Mouse (Mus musculus) kidney, adult 2 months (tissue): ENCODE measurements around the gene Tmc6. TPM values are rescaled to one million over a fixed set of nuclear protein-coding genes. Genes with fewer than 3 reads are reported as not detected.

Experiments used
- DNase-seq: peaks from one replicate; pipeline ENCODE4 v3.0.0; 2021
- H3K27ac ChIP-seq: fragments of 200-500 bp; 2 replicates; pipeline ENCODE4 v1.5.1; 2012; ENCODE audit warnings: low read depth, low read length, control low read depth, inconsistent platforms; ENCODE audit not compliant: insufficient read depth
- H3K27me3 ChIP-seq: fragments of 200-500 bp; replicated peaks from 2 replicates; pipeline ENCODE4 v1.6.1; 2012; ENCODE audit warnings: mild to moderate bottlenecking, moderate library complexity, low read length, inconsistent platforms; ENCODE audit not compliant: control insufficient read depth, insufficient read depth
- H3K36me3 ChIP-seq: fragments of 200-500 bp; 2 replicates; pipeline ENCODE4 v1.6.1; 2012; ENCODE audit warnings: mild to moderate bottlenecking, moderate library complexity, low read length, inconsistent platforms; ENCODE audit not compliant: control insufficient read depth, insufficient read depth
- H3K4me1 ChIP-seq: fragments of 200-500 bp; 2 replicates; pipeline ENCODE4 v1.6.1; 2011; ENCODE audit warnings: low read length; ENCODE audit not compliant: control insufficient read depth, insufficient read depth
- H3K4me3 ChIP-seq: fragments of 200-500 bp; 2 replicates; pipeline ENCODE4 v1.5.1; 2011; ENCODE audit warnings: mild to moderate bottlenecking, low read depth, low read length, control low read depth; ENCODE audit not compliant: insufficient read depth
- CTCF ChIP-seq: fragments of 200-500 bp; conservative IDR thresholded peaks from 2 replicates; pipeline ENCODE4 v1.5.1; 2011; ENCODE audit warnings: low read depth, mild to moderate bottlenecking, control low read depth, low read length, moderate library complexity, mixed read lengths; ENCODE audit not compliant: insufficient read depth, insufficient read length
- POLR2A ChIP-seq: fragments of 200-500 bp; IDR thresholded peaks from one replicate; pipeline ENCODE4 v1.6.1; 2011; ENCODE audit warnings: low read depth, low read length, control low read depth
- WGBS: fragments of 180-500 bp; shearing (Covaris S2); methylation state at CpG from one replicate; pipeline ENCODE4 v1.1.7; 2018; 5-methylcytosine and 5-hydroxymethylcytosine counted together
- polyA plus RNA-seq: library from polyadenylated mRNA; depleted of rRNA; stranded (reverse); fragments of >200 nt; gene quantifications from 2 replicates; pipeline ENCODE4 v1.2.3, GENCODE M21; 2012

Gene Tmc6
- polyA plus RNA-seq, 1 experiment, result 48.4 TPM

GRCm38 (mm10) chr11:117755891-117756290 is 26.1 kb downstream of the Tmc6 start:
- no peak for DNase-seq
- Histone ChIP-seq H3K36me3 (peaks cover 1% of the 10 kb centered on the region; the same call in 1 of the 2 replicates), H3K4me1 (no peaks in the 10 kb centered on the region; the same call in 1 of the 2 replicates), H3K27ac (no peak overlapping the region), H3K27me3 (no peaks in the 10 kb centered on the region), H3K4me3 (no peak overlapping the region)
- WGBS, result 98% methylated on average over 7 of the region's 7 CpGs
- TF ChIP-seq POLR2A (no peak), CTCF (no peak)

- Histone ChIP-seq H3K4me3 (no peak overlapping the region), H3K27me3 (no peaks in the 10 kb centered on the region), H3K4me1 (no peaks in the 10 kb centered on the region; the same call in 1 of the 2 replicates), H3K36me3 (peaks cover 9% of the 10 kb centered on the region), H3K27ac (peak overlapping the region; percentile 42; the same call in 1 of the 2 replicates)
- 73% methylated on average over 6 of the region's 6 CpGs for WGBS
- TF ChIP-seq CTCF (no peak), POLR2A (no peak)
- peak; percentile 50 for DNase-seq
Observed at GRCm38 (mm10) chr11:117751544-117751943, 30.5 kb downstream of the Tmc6 start.

- no peak overlapping the region for H3K27ac ChIP-seq
- no peaks in the 10 kb centered on the region; the same call in 1 of the 2 replicates for H3K4me1 ChIP-seq
- no peak overlapping the region for H3K4me3 ChIP-seq
- DNase-seq, result no peak
- H3K36me3 ChIP-seq, result peaks cover 9% of the 10 kb centered on the region
- WGBS, result 86% methylated on average over 10 of the region's 10 CpGs
- H3K27me3 ChIP-seq, result no peaks in the 10 kb centered on the region
- no peak for TF ChIP-seq CTCF
- no peak for TF ChIP-seq POLR2A
Observed at GRCm38 (mm10) chr11:117749414-117749813, 32.6 kb downstream of the Tmc6 start.

- peaks cover 9% of the 10 kb centered on the region for H3K36me3 ChIP-seq
- no peak overlapping the region for H3K27ac ChIP-seq
- no peak for DNase-seq
- 90% methylated on average over 4 of the region's 4 CpGs for whole genome bisulfite sequencing
- no peaks in the 10 kb centered on the region for H3K27me3 ChIP-seq
- no peak overlapping the region for H3K4me3 ChIP-seq
- H3K4me1 ChIP-seq, result no peaks in the 10 kb centered on the region; the same call in 1 of the 2 replicates
- no peak for TF ChIP-seq CTCF
- TF ChIP-seq POLR2A, result no peak
Observed at GRCm38 (mm10) chr11:117748628-117749027, 33.4 kb downstream of the Tmc6 start.

DNA sequence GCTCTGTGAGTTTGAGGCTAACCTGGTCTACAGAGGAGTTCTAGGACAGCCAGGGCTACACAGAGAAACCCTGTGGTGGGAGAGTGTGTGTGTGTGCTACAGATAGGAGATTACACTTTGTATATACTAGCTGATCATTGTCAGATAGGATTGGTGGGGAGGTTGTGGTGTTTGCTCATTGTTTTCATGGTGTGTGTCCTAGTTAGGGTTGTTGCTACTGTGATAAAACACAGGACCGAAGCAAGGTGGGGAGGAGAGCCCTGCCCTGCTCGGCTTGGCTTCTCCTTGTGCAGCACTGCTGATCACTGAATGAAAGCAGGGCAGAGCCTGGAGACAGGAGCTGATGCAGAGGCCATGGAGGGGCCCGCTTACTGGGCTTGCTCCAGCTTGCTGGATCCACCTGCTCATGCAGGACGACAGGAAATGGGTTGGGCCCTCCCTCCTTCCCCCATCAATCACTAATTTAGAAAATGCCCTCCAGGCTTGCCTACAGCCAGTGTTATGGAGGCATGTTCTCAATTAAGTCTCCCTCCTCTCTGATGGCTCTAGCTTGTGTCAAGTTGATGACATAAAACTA is 38.5 kb downstream of the Tmc6 start:
- WGBS, result 63% methylated on average over 4 of the region's 4 CpGs
- H3K36me3 ChIP-seq, result peaks cover 6% of the 10 kb centered on the region
- no peak for TF ChIP-seq POLR2A
- no peak for TF ChIP-seq CTCF
- DNase-seq, result no peak
- no peaks in the 10 kb centered on the region for H3K27me3 ChIP-seq
- no peak overlapping the region for H3K4me3 ChIP-seq
- H3K4me1 ChIP-seq, result no peaks in the 10 kb centered on the region
- no peak overlapping the region for H3K27ac ChIP-seq

GRCm38 (mm10) chr11:117742715-117743114 is 39.3 kb downstream of the Tmc6 start:
- Histone ChIP-seq H3K4me1 (no peaks in the 10 kb centered on the region), H3K27me3 (no peaks in the 10 kb centered on the region), H3K27ac (no peak overlapping the region), H3K36me3 (peaks cover 6% of the 10 kb centered on the region), H3K4me3 (no peak overlapping the region)
- WGBS, result 87% methylated on average over 8 of the region's 8 CpGs
- no peak for DNase-seq
- no peak for TF ChIP-seq CTCF
- no peak for TF ChIP-seq POLR2A

- Histone ChIP-seq H3K27ac (no peak overlapping the region), H3K4me1 (no peaks in the 10 kb centered on the region), H3K36me3 (peaks cover 6% of the 10 kb centered on the region), H3K4me3 (no peak overlapping the region), H3K27me3 (no peaks in the 10 kb centered on the region)
- TF ChIP-seq CTCF (no peak), POLR2A (no peak)
- WGBS, result 76% methylated on average over 8 of the region's 8 CpGs
- no peak for DNase-seq
Observed at GRCm38 (mm10) chr11:117742243-117742642, 39.8 kb downstream of the Tmc6 start.
